Mouse (Mus musculus) frontal cortex, postnatal 25 days (tissue): ENCODE measurements around the gene Rps26.
"Not testable (repeated sequence)": the region's sequence is repeated elsewhere in the genome, so short reads cannot be mapped to it uniquely, and the experiment has no call there.

Source experiments
- DNase-seq, 2 experiments: peaks; one replicate each; pipeline ENCODE4 v3.0.0; 2022; ENCODE audit warnings: low spot score in 2 of 2

Rps26 gene

DNA sequence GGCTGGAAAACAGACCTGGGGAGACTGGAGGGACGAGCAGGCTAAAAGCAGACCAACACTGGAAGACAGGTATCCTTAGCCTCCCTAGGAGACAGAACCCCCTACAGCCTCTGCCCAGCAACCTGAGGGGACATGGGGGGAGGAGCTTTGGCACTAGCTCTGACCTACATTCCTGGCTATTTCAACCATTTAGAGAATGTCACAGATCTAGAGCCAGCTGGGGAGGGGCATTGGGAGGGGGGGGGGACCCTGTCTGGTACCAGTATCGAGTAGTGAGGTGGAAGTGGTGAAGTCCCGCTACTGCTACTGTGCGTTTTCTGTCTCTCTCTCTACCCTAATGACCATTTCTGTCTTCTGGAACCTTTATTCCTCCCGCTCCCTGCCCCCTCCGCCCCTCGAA is 15.3 kb upstream of the Rps26 start:
- no peak for DNase-seq

DNA sequence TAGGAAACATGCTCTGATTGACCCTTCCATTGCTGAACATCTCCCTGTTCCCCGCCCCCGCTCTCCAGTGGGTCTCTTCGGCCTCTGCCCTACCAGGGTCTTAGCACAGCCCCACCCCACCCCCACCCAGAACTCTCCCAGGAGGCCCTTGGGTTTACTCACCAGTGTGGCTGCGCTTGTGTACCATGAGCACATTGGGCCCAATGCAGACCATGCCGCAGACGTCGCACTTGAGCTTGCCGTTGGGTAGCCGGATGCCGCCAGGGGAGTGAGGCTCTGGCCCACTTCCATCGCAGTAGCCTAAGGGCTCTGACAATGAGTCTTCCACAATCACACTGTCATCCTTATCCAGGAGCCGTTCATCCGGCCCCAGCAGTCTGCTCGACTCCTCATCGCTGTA is 14.3 kb upstream of the Rps26 start:
- DNase-seq: no peak

DNA sequence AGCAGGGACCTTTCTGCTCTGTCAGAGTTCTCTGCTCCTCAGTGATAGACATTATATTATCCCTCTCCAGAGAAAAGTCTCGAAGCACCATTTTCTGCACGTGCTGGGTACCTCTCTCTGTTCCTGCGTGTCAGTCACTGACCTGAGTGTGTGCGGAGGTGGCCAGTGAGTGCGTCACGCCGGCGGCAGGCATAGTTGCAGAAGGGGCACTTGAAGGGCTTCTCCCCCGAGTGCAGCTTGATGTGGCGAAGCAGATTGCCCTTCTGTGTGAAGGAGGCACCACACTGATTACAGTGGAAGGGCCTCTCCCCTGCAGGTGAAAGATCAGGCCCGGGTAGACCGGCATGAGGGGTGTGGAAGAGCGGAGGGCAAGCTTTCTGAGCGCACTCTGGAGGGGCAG is 13.5 kb upstream of the Rps26 start:
- no peak for DNase-seq

GRCm38 (mm10) chr10:128637011-128637410 is 10.5 kb upstream of the Rps26 start:
- no peak for DNase-seq

- no peak for DNase-seq
Observed at GRCm38 (mm10) chr10:128636561-128636960, 10.0 kb upstream of the Rps26 start.

- DNase-seq: no peak
Observed at GRCm38 (mm10) chr10:128635697-128636096, 9.2 kb upstream of the Rps26 start.

DNA sequence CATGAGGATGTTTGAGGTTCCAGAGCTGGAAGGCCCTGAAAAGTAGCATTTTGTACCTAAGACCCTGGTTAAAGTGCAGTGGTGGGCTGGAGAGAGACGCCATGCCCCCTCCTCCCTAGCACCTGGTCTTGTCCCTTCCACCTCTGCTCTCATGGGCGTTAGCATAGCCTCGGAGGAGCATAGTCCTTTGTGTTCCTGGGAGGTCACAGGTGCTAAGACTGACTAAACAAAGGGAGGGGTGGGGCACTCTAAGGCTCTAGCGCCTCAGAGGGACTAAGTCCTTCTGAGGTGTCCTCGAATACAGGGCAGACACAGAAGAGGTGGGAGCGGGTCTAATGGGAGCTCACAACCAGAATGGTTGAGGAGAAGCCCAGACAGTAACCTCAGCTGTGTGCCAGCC is 5.0 kb upstream of the Rps26 start:
- DNase-seq: no peak

DNA sequence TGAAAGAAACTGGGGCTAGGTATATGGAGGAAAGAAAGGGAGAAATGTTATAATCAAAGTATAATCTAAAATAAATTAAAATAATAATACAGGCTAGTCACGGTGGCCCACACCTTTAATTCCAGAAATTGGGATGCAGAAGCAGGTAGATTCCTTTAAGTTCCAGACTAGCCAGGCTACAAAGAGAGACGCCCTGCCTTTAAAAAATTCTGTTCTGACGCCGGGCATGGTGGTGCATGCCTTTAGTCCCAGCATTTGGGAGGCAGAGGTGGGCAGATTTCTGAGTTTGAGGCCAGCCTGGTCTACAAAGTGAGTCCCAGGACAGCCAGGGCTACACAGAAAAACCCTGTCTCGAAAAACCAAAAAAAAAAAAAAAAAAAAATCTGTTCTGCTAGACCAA is 3.8 kb upstream of the Rps26 start:
- not testable (repeated sequence) for DNase-seq

DNA sequence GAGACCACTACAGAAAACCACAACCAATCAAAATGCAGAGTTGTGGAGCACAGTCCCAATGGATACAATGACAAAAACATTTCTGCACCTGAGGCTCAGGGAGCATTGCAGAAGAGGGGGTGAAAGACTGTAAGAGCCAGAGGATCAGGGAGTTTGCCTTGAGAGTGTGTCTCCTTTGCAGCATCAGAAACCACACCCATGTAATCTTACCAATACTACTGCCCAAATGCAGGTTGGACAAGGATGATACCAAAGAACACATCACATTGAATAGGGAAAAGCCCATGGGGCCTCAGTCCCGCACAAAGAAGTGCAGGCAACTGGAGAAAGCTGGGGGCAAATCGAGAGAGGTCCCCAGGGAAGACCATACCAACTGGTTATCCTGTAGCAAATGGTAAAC is 3.2 kb upstream of the Rps26 start:
- DNase-seq: no peak

GRCm38 (mm10) chr10:128627398-128628317 is 1.1 kb upstream of the Rps26 start:
- no peak for DNase-seq

DNA sequence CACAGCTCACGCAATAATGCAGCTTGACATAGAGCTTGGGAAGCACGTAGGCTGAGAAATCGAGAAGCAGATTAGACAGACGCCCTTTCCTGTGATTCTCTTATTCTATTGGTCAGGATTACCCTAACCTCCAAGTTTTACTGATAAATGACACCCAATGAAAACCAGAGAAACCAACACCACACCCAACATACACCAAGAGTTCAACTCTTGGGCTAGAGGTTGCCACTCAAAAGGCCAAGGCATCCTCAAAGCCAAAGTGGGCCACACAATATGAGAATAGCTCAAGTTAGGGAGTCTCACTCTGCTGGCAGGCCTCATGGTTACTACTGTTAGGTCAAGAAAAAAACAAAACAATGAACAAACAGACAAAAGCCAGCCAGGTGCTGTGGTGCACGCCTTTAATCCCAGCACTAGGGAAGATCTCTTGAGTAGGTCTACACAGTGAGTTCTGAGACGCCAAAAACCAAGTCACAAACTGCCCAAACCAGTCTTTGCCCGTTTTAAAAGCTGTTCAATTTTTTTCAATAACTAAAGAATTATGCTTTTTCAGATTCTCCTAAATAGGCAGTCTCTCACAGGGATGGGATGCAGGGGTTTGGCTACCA is 1.2 kb downstream of the Rps26 start:
- DNase-seq: no peak

DNA sequence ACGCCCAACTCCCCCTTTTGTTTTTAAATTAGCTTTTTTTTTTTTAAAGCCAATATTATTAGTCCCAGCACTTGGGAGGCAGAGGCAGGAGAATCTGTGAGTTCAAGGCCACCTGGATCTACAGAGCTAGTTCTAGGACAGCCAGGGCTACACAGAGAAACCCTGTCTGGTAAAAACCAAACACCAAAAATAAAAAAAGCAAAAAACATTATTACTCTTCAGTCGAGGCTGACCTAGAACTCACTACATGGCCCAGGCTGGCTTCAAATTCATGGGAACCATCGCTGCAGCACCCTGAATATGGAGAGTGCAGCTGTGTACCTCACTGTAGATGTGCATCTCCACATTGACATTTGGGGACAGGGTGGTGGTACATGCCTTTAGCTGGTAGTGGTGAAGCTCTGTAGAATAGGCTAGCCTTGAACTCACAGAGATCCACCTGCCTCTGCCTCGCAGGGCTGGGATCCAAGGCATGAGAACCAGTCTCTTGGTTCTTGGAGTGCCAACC is 3.4 kb downstream of the Rps26 start:
- not testable (repeated sequence) for DNase-seq

DNA sequence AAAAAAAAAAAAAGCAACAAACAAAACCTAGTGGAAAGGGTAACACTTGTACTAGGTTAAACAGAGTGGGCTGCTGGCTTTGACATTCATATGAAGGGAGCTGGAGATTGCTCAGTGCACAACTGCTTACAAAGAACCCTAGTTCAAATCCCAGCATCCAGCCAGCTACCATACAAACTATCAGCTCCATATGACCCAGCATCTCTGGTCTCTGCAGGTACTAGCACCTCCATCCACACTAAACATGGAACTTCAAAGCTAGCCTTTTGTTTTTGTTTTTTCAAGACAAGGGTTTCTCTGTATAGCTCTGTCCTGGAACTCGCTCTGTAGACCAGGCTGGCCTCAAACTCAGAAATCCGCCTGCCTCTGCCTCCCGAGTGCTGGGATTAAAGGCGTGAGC is 3.8 kb downstream of the Rps26 start:
- no peak for DNase-seq

DNA sequence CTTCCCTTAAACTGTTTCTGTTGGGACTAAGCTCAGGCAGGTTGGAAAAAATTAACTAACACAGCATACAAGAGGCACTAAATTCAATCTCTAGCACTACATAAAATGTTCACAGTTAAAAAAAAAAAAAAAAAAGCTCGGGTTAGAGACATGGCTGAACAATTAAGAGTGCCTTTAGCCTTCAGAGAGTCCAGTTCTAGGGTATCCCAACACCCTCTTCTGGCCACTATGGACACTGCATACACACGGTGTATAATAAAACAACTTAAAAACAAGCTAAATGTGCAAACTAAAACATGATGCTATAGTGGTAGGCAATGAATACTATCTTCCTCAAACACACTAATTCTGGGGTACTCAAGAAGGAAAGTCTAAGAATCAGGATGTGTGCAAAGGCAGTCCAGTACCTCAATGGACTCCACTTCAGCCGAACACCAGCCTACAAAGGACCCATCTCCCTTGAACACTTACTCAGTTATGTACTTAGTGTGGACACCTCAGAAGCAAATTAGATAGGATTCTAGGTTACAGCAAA is 4.5 kb downstream of the Rps26 start:
- DNase-seq: no peak

DNA sequence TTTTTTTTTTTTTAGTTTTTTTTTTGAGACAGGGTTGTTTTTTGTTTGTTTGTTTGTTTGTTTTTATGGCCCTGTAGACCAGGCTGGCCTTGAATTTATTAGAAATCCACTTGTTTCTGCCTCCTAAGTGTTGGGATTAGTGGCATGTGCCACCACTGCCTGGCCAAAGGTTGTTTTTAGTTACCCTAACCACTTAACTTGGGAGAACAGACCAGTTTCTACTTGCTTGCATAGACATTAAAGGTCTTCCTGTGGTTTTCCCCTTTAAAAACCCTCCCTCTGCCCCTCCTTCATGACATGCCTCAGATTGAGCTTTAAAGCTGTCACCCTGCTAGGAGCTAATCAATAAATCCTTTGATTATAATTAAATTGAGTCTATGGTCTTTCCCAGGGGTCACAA is 6.3 kb downstream of the Rps26 start:
- DNase-seq: no peak

- DNase-seq: not testable (repeated sequence)
Observed at GRCm38 (mm10) chr10:128619148-128619547, 7.4 kb downstream of the Rps26 start.

DNA sequence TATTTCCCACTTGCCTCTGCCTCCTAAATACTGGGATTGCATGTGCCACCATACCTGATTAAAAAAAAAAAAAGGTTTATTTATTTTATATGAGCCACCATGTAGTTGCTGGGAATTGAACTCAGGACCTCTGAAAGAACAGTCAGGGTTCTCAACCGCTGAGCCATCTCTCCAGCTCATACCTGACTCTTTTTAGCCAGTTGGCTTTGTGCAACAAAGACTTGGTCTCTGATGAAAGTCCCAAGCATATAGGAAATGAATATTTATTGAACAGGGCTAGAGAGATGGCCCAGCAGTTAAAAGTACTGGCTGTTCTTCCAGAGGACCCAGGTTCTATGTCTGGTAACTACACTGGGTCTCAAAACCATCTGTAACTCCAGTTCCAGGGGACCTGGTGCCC is 8.0 kb downstream of the Rps26 start:
- no peak for DNase-seq

DNA sequence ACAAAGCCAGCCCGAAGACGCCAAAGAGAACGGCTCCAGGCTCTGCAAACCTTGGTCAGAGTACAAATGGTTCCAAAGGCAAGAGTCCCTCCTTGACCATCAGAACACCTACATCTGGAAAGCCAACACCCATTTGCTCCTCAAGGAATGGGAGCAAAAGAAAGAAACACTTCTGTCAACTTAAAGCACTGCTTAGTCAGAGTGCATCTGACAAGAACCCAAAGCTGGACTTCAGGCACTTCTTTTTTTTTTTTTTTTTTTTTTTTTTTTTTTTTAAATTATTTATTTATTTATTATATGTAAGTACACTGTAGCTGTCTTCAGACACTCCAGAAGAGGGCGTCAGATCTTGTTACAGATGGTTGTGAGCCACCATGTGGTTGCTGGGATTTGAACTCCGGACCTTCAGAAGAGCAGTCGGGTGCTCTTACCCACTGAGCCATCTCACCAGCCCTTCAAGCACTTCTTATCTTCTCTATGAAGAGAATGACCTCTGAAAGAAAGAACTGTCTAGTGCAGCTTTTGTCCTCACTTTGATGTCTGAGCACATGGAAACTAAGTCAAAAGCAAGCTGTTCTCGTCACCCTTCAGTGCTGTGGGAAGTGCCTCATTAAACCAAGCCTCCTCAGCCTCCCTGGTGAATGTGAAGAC is 10.6 kb downstream of the Rps26 start:
- not testable (repeated sequence) for DNase-seq

GRCm38 (mm10) chr10:128614934-128615333 is 11.6 kb downstream of the Rps26 start:
- no peak for DNase-seq

DNA sequence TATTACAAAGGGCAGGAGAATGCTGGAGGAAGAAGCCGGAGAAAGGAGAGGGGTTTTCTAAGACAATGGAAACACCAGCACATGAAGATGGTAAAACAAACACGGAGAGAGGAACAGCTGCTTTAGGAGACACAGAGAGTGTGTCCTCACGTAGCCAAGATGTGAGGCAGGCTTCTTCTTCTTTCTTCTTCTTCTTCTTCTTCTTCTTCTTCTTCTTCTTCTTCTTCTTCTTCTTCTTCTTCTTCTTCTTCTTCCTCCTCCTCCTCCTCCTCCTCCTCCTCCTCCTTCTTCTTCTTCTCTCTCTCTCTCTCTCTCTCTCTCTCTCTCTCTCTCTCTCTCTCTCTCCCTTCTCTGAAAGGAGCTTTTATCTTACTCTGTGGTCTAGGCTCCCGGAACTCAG is 12.7 kb downstream of the Rps26 start:
- DNase-seq: not testable (repeated sequence)

DNA sequence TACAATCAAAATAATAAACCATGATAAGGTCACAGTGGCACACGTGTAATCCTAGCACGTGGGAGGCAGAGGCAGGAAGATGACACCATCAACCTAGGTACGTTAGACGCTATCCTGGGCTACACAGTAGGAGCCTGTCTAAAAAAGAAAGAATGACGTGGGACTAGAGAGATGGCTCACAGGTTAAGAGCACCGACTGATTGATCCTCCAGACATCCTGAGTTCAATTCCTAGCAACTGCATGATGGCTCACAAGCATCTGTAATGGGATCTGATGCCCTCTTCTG is 13.4 kb downstream of the Rps26 start:
- DNase-seq: no peak

DNA sequence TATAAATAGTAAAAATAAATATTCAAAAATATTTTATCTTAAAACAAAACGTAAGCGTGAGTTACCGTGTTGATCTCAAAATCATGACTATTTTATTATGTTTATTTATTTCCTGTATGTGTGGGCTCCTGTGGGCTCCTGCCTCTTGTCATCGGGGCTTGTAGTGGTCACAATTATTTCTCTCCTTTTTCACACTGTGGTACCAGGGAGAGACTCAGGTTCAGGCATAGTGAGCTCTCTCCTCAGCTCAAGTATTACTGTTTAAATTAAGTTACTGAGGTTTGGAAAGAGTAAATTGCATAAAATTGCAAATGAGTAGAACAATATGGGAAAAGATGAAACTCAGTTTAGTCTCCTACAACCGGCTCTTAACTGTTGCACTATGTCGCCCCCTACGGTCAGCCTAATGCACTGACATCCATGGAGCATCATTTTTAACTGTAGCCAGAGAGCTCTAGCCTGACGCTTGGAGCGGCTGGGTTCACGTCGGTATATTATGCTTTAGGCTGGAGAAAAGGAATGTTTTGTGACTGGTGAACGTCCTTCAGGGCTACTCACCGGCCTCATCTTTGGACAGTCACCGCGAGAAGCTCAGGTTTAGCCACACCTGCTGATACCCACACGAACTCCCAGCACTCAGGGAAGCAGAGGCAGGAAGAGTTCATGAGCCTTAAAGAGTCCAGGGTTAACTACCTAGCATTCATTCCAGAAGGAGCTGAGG is 14.0 kb downstream of the Rps26 start:
- peak; percentile 40 to 70 for DNase-seq
